Mouse (Mus musculus) intestine, postnatal 0 days (tissue): ENCODE results near the gene Trim24. TPM values are rescaled to one million over a fixed set of nuclear protein-coding genes. Genes with fewer than 3 reads are reported as not detected.

ENCODE experiments used
- ATAC-seq: fragments of 200-750 bp; cut with Nextera tagmentation; 2 replicates; pipeline ENCODE4 v1.8.0; 2017; ENCODE audit warnings: mild to moderate bottlenecking, moderate TSS enrichment, moderate library complexity
- H3K27ac ChIP-seq: fragments of 300-500 bp; sonication (generic); 2 replicates; pipeline ENCODE4 v1.5.1; 2014; ENCODE audit warnings: mild to moderate bottlenecking, low read depth, low read length, moderate library complexity
- H3K27me3 ChIP-seq: fragments of 300-500 bp; sonication (generic); replicated peaks from 2 replicates; pipeline ENCODE4 v1.6.1; 2014; ENCODE audit warnings: low read length, mixed read lengths; ENCODE audit not compliant: control insufficient read depth, insufficient read depth
- H3K36me3 ChIP-seq: fragments of 300-500 bp; sonication (generic); 2 replicates; pipeline ENCODE4 v1.6.1; 2014; ENCODE audit warnings: mild to moderate bottlenecking, moderate library complexity; ENCODE audit not compliant: control insufficient read depth, insufficient read depth
- H3K4me1 ChIP-seq: fragments of 300-500 bp; sonication (generic); replicated peaks from 2 replicates; pipeline ENCODE4 v1.6.1; 2014; ENCODE audit warnings: antibody characterized with exemption, low read length, mixed read lengths; ENCODE audit not compliant: control insufficient read depth, insufficient read depth
- H3K4me2 ChIP-seq: fragments of 300-500 bp; sonication (generic); replicated peaks from 2 replicates; pipeline ENCODE4 v1.6.1; 2014; ENCODE audit warnings: low read depth, mild to moderate bottlenecking, moderate library complexity
- H3K4me3 ChIP-seq: fragments of 300-500 bp; sonication (generic); 2 replicates; pipeline ENCODE4 v1.5.1; 2014; ENCODE audit warnings: low read depth, low read length
- H3K9ac ChIP-seq: fragments of 300-500 bp; sonication (generic); 2 replicates; pipeline ENCODE4 v1.6.1; 2014; ENCODE audit warnings: mild to moderate bottlenecking, low read depth, low read length
- H3K9me3 ChIP-seq: fragments of 300-500 bp; sonication (generic); 2 replicates; pipeline ENCODE4 v1.6.1; 2016; ENCODE audit warnings: mixed run types; ENCODE audit not compliant: control insufficient read depth
- CTCF ChIP-seq: sonication (generic); IDR thresholded peaks from 2 replicates; pipeline ENCODE4 v1.5.1; 2016; ENCODE audit warnings: low read depth, mild to moderate bottlenecking, control low read depth, antibody characterized with exemption, moderate library complexity
- WGBS: fragments of 180-500 bp; shearing (Covaris S2); extraction: QIAGEN DNeasy Blood & Tissue Kit; methylation state at CpG from one replicate; pipeline ENCODE4 v1.1.7; 2014; 5-methylcytosine and 5-hydroxymethylcytosine counted together
- polyA plus RNA-seq: library from polyadenylated mRNA; unstranded; fragments of >200 nt; fragmentation: Nextera tagmentation; extraction: Ambion mirVana; gene quantifications from 2 replicates; pipeline ENCODE4 v1.2.1, GENCODE M21; 2015

Trim24 gene
- polyA plus RNA-seq, 1 experiment from 2014 or later, result 5.3 TPM

DNA sequence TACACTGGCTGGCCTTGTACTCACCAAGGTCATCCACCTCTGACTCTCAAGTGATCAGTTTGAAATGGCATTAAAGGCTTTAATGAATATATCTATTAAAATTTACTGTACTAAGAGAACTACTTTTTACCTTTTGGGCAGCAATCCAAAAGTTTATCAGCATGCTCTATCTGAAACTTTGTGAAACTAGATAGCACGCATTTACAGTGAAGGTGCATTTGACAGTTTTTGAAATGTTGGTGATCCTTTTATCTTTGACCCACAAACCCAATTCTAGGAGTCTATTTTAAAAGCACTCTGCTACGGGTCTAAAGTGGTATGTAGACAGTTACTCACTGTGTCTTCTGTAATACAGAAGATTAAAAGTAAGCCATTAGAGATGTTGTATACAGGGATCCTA is 23.0 kb downstream of the Trim24 start:
- no peak for TF ChIP-seq CTCF
- no peak overlapping the region for H3K4me3 ChIP-seq
- ATAC-seq, result no peak
- H3K9ac ChIP-seq, result no peak overlapping the region
- no peaks in the 10 kb centered on the region for H3K9me3 ChIP-seq
- no peaks in the 10 kb centered on the region for H3K36me3 ChIP-seq
- whole genome bisulfite sequencing, result 70% methylated on average over 2 of the region's 2 CpGs
- no peaks in the 10 kb centered on the region for H3K27me3 ChIP-seq
- H3K27ac ChIP-seq, result no peak overlapping the region
- H3K4me1 ChIP-seq, result 0 out of 2 replicates have a peak, but pooled peaks cover 3% of the 10 kb centered on the region
- H3K4me2 ChIP-seq, result no peak overlapping the region

DNA sequence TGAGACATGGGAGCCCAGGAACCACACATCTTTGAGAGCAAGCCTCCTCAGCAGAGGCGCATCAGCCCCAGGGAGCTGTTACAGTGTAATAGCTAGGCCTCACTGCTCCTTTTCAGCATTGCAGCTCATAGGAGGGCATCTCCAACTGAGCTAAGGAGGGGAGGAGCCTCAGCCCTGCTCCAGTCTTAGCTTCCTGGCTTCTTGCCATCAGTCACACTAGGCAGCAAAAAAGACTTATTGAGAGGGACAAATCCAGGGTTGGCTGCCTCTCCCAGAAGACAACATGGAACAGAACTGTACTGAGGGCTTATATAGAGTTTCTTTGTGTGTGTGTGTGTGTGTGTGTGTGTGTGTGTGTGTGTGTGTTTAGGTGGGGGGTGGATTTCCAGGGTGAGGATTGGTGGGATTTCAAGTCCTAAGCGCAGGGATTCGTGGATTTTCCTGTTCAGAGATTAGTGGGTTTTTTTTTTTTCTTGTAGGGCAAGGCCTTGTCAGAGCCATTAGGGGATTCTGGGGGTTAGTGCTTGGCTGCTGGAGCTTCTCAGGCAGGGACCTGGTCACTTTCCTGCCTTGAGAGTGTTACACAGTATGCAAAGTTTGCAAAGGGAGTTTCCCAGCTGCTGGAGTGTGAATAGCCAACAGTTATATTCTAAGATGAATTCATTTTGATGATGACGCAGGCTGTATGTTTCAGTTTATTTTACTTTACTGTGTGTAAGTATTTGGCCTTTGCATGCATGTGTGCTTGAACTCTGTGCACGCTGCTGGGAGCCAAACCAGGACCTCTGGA is 25.2 kb downstream of the Trim24 start:
- no peaks in the 10 kb centered on the region for H3K27me3 ChIP-seq
- H3K4me2 ChIP-seq, result no peak overlapping the region
- TF ChIP-seq CTCF, result no peak
- no peaks in the 10 kb centered on the region for H3K36me3 ChIP-seq
- WGBS, result 69% methylated on average over 5 of the region's 5 CpGs
- H3K9ac ChIP-seq, result no peak overlapping the region
- H3K27ac ChIP-seq, result no peak overlapping the region
- no peak for ATAC-seq
- no peak overlapping the region for H3K4me3 ChIP-seq
- no peaks in the 10 kb centered on the region for H3K9me3 ChIP-seq
- H3K4me1 ChIP-seq, result peaks cover 7% of the 10 kb centered on the region; the same call in 1 of the 2 replicates

- Histone ChIP-seq H3K4me3 (no peak overlapping the region), H3K36me3 (no peaks in the 10 kb centered on the region; the same call in 1 of the 2 replicates), H3K27me3 (no peaks in the 10 kb centered on the region), H3K4me2 (no peak overlapping the region), H3K27ac (no peak overlapping the region), H3K9me3 (no peaks in the 10 kb centered on the region), H3K9ac (no peak overlapping the region), H3K4me1 (peaks cover 7% of the 10 kb centered on the region; the same call in 1 of the 2 replicates)
- 67% methylated on average over 2 of the region's 2 CpGs for WGBS
- ATAC-seq, result 0 out of 2 replicates have a peak, but pooled peaks have one; percentile 8
- TF ChIP-seq CTCF, result no peak
These were observed 29.6 kb downstream of the Trim24 start for GRCm38 (mm10) chr6:37900221-37900620.

DNA sequence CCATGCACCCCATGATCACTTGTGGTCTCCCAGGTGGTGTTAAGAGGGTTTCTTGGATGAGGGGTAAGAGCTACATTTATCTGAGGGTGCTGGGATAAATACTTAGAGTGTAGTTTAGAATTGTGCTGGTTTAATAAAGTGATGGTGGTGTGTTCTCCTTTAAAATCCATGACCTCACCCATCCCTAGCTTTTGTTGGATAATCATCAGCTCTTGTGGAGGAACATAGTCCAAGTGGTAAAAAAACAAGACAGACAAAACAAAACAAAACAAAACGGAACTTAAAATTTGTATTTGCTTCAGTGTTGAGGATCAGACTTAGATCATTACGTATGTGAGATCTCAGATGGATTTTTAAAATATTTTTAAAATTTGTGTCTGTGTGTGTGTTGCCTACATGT is 31.2 kb downstream of the Trim24 start:
- no peak for TF ChIP-seq CTCF
- Histone ChIP-seq H3K4me3 (no peak overlapping the region), H3K9me3 (no peaks in the 10 kb centered on the region), H3K27me3 (no peaks in the 10 kb centered on the region), H3K27ac (no peak overlapping the region), H3K4me2 (no peak overlapping the region), H3K36me3 (peaks cover 8% of the 10 kb centered on the region), H3K9ac (no peak overlapping the region), H3K4me1 (peaks cover 4% of the 10 kb centered on the region; the same call in 1 of the 2 replicates)
- 93% methylated on average over 2 of the region's 2 CpGs for WGBS
- no peak for ATAC-seq

- H3K9ac ChIP-seq, result no peak overlapping the region
- peaks cover 4% of the 10 kb centered on the region; the same call in 1 of the 2 replicates for H3K4me1 ChIP-seq
- no peak overlapping the region for H3K4me3 ChIP-seq
- WGBS, result 79% methylated on average over 1 of the region's 1 CpGs
- peaks cover 14% of the 10 kb centered on the region for H3K36me3 ChIP-seq
- H3K9me3 ChIP-seq, result no peaks in the 10 kb centered on the region
- no peaks in the 10 kb centered on the region for H3K27me3 ChIP-seq
- peak; percentile 33 for TF ChIP-seq CTCF
- no peak overlapping the region for H3K27ac ChIP-seq
- no peak overlapping the region for H3K4me2 ChIP-seq
- ATAC-seq, result no peak
These were observed 33.2 kb downstream of the Trim24 start for GRCm38 (mm10) chr6:37903810-37904209.

DNA sequence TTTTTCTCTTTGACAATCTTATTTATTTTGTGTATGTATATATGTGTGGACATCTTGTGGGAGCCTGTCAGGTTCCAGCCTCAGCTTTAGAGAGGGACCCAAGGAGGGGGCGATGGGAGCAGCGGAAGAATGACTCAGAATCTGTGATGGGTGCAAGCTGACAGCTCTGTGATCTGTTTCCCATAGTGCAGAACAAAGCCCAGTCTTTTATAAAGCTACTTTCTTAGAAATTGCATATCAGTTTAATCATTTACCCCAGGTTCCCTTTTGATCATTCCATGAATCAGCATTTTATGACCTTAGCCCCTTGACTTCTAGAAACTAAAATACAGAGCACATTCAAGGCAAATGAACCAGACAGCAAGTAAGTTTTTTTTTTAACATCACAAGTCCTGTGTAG is 42.9 kb downstream of the Trim24 start:
- no peak overlapping the region for H3K9ac ChIP-seq
- no peak for TF ChIP-seq CTCF
- no peaks in the 10 kb centered on the region for H3K4me1 ChIP-seq
- no peak overlapping the region for H3K27ac ChIP-seq
- no peaks in the 10 kb centered on the region for H3K9me3 ChIP-seq
- 49% methylated on average over 2 of the region's 2 CpGs for WGBS
- H3K36me3 ChIP-seq, result peaks cover 24% of the 10 kb centered on the region
- no peaks in the 10 kb centered on the region for H3K27me3 ChIP-seq
- H3K4me3 ChIP-seq, result no peak overlapping the region
- no peak for ATAC-seq
- no peak overlapping the region for H3K4me2 ChIP-seq
